Mouse (Mus musculus): Measurements from ENCODE around the gene Prkn. TPM values are rescaled to one million over a fixed set of nuclear protein-coding genes. Genes with fewer than 3 reads are reported as not detected.

The Prkn gene
- total and polyA plus RNA-seq, 3 experiments, result 0.86 to 5.7 (median 2.3) TPM

DNA sequence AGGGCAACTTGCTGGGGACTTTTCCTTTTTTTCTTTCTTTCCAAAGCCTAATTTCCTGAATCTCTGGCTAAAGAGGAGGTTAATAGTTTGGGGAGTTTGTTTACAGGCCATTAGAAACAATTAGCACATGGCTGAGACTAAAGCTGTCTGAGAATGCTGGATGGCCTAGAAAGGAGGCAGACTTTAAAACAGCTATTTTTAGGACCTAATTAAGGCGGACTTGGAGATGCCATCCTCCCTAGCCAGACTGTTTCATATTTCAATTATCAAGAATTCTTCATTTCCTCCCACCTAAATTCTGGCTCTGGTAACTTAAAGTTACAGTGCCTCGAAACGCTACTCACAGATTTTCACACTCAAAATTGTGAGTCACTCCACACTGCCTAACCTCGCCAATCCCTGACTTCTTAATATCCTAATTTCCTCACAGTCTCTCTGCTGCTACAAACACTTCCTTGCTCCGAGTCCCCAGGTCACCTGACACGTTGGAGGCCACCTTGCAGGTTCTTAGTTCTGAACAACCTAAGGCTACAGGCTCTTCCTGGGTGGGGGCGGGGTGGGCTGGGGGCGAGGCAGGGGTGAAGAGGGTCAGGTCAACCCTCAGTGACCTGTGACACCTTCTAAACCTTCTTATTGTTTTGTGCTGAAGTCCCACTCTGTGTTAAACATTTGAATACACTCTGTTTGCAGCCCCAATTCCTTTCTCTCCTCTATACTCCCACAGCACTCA, 674.0 kb downstream of the Prkn start:
- Histone ChIP-seq H3K4me1 (ENCODE audit: insufficient read depth, low read depth, low read length) (no peaks in the 10 kb centered on the region), H3K9me3 (replicated peaks) (no peaks in the 10 kb centered on the region), H3K36me3 (replicated peaks) (no peaks in the 10 kb centered on the region), H3K4me3 (ENCODE audit: low read depth, low read length) (no peak overlapping the region), H3K27me3 (ENCODE audit: insufficient read depth, low read length) (peaks cover 12% of the 10 kb centered on the region)
- ATAC-seq (ENCODE audit: extremely low read depth, insufficient number of reproducible peaks, low FRiP score, poor library complexity, severe bottlenecking) (no peak), DNase-seq (ENCODE audit: low spot score) (no peak)
- no peak for TF ChIP-seq GATA1 (IDR thresholded peaks at IDR 0.05; ENCODE audit: borderline replicate concordance, low read length)
- no peak for TF ChIP-seq GATA2 (IDR thresholded peaks at IDR 0.05; ENCODE audit: borderline replicate concordance, low read depth, low read length)
- no peak for TF ChIP-seq TAL1 (conservative IDR thresholded peaks at IDR 0.05; ENCODE audit: low read depth, low read length)
- no peak for TF ChIP-seq CTCF (IDR thresholded peaks at IDR 0.05; ENCODE audit: low read depth, low read length)
- no peak for TF ChIP-seq POLR2AphosphoS5 (IDR thresholded peaks at IDR 0.05; ENCODE audit: insufficient replicate concordance, low read depth, low read length)

DNA sequence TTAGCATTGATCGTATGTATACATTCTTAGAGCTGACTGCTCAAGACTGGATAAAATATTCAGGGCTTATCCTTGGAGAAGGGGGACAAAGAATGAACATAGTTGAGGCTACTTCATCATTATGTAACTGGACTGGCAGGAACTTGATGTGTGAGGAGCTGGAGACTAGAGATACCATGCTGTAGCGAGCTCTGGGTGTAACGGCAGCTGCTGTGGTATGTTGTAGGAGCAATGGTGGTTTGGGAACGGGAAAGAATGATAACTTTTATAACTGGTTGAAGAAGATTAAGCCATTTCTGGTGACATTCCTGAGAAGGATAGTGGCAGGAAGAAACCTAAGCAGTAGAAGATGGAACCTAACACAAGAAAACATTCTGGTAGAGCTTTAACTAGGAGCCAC, 675.4 kb downstream of the Prkn start:
- no peaks in the 10 kb centered on the region for H3K36me3 ChIP-seq (replicated peaks)
- H3K4me1 ChIP-seq (ENCODE audit: insufficient read depth, low read depth, low read length), result no peaks in the 10 kb centered on the region
- H3K4me3 ChIP-seq (ENCODE audit: low read depth, low read length), result no peak overlapping the region
- H3K9me3 ChIP-seq (replicated peaks), result no peaks in the 10 kb centered on the region
- no peak for TF ChIP-seq GATA1 (IDR thresholded peaks at IDR 0.05; ENCODE audit: borderline replicate concordance, low read length)
- TF ChIP-seq TAL1 (conservative IDR thresholded peaks at IDR 0.05; ENCODE audit: low read depth, low read length), result no peak
- no peak for TF ChIP-seq CTCF (IDR thresholded peaks at IDR 0.05; ENCODE audit: low read depth, low read length)
- no peak for ATAC-seq (ENCODE audit: extremely low read depth, insufficient number of reproducible peaks, low FRiP score, poor library complexity, severe bottlenecking)
- peaks cover 12% of the 10 kb centered on the region for H3K27me3 ChIP-seq (ENCODE audit: insufficient read depth, low read length)
- DNase-seq (ENCODE audit: low spot score), result no peak

DNA sequence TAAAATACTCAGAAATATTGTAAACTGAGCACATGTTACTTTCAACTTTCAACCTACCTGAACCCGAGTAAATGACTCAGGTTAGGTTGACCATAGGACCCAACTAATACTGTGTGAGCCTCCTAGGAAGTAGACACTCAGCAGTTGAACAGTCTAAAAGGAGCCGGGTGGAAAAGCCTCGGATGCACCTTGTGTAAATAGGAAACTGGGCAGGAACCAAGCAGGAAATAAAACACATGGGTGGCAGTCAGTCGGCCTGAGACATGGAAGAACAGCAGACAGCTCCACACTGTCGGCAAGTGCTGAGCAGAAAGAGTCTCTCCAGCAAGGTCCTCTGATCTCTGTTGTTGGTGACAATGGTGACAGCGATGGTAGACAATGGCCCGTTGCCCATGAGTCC, 676.0 kb downstream of the Prkn start:
- H3K9me3 ChIP-seq (replicated peaks), result no peaks in the 10 kb centered on the region
- H3K4me1 ChIP-seq (ENCODE audit: insufficient read depth, low read depth, low read length), result no peaks in the 10 kb centered on the region
- H3K27me3 ChIP-seq (ENCODE audit: insufficient read depth, low read length), result peaks cover 12% of the 10 kb centered on the region
- ATAC-seq (ENCODE audit: extremely low read depth, insufficient number of reproducible peaks, low FRiP score, poor library complexity, severe bottlenecking) (no peak), DNase-seq (ENCODE audit: low spot score) (no peak)
- H3K4me3 ChIP-seq (ENCODE audit: low read depth, low read length), result no peak overlapping the region
- no peaks in the 10 kb centered on the region for H3K36me3 ChIP-seq (replicated peaks)
- TF ChIP-seq GATA2 (IDR thresholded peaks at IDR 0.05; ENCODE audit: borderline replicate concordance, low read depth, low read length), result no peak
- no peak for TF ChIP-seq GATA1 (IDR thresholded peaks at IDR 0.05; ENCODE audit: borderline replicate concordance, low read length)
- TF ChIP-seq CTCF (IDR thresholded peaks at IDR 0.05; ENCODE audit: low read depth, low read length), result no peak
- TF ChIP-seq POLR2AphosphoS5 (IDR thresholded peaks at IDR 0.05; ENCODE audit: insufficient replicate concordance, low read depth, low read length), result no peak
- TF ChIP-seq TAL1 (conservative IDR thresholded peaks at IDR 0.05; ENCODE audit: low read depth, low read length), result no peak

DNA sequence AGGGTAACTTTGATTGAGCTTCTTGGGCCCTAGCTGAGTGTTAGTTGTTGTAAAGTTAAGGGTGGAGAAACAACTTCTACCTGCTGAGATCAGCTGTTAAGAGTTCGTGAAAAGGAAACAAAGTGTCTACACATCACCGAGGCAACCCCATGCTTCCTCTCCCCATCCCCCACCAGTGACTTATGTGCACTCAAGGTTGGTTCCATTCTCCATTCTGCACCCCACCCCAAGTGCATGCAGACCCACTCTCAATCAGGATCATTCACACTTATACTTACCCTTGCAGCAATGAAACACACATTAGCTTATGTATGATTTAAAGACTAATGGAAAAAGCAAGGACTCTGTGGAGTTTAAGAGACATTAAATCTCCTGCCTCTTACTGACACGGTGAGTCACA, 691.9 kb downstream of the Prkn start:
- no peak for TF ChIP-seq POLR2AphosphoS5 (IDR thresholded peaks at IDR 0.05; ENCODE audit: insufficient replicate concordance, low read depth, low read length)
- no peak for TF ChIP-seq TAL1 (conservative IDR thresholded peaks at IDR 0.05; ENCODE audit: low read depth, low read length)
- no peak for TF ChIP-seq GATA1 (IDR thresholded peaks at IDR 0.05; ENCODE audit: borderline replicate concordance, low read length)
- no peak for TF ChIP-seq GATA2 (IDR thresholded peaks at IDR 0.05; ENCODE audit: borderline replicate concordance, low read depth, low read length)
- TF ChIP-seq CTCF (IDR thresholded peaks at IDR 0.05; ENCODE audit: low read depth, low read length), result no peak
- ATAC-seq (ENCODE audit: extremely low read depth, insufficient number of reproducible peaks, low FRiP score, poor library complexity, severe bottlenecking) (no peak), DNase-seq (ENCODE audit: low spot score) (no peak)
- Histone ChIP-seq H3K9me3 (replicated peaks) (no peaks in the 10 kb centered on the region), H3K4me1 (ENCODE audit: insufficient read depth, low read depth, low read length) (no peaks in the 10 kb centered on the region), H3K36me3 (replicated peaks) (no peaks in the 10 kb centered on the region), H3K4me3 (ENCODE audit: low read depth, low read length) (no peak overlapping the region), H3K27me3 (ENCODE audit: insufficient read depth, low read length) (peaks cover 6% of the 10 kb centered on the region)

DNA sequence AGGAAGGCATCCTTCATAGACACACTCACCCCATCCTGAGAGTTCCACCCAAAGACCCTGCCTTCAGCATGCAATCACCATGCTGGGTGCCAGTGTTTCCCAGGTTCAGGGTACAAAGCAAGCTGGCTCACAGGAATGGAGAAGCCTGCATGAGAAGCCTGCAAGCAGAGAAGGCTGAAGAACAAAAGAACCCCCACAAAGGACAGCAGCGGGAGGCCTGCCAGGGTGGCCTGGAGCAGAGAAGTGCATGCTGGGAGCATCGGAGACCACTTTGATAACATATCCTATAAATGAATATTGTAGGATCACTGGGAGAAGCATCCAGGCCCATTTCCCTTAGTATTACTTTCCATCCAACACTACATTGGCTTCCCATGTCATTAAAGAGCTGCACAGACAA, 692.6 kb downstream of the Prkn start:
- TF ChIP-seq CTCF (IDR thresholded peaks at IDR 0.05; ENCODE audit: low read depth, low read length), result no peak
- no peak for TF ChIP-seq GATA1 (IDR thresholded peaks at IDR 0.05; ENCODE audit: borderline replicate concordance, low read length)
- TF ChIP-seq GATA2 (IDR thresholded peaks at IDR 0.05; ENCODE audit: borderline replicate concordance, low read depth, low read length), result no peak
- no peak for TF ChIP-seq TAL1 (conservative IDR thresholded peaks at IDR 0.05; ENCODE audit: low read depth, low read length)
- TF ChIP-seq POLR2AphosphoS5 (IDR thresholded peaks at IDR 0.05; ENCODE audit: insufficient replicate concordance, low read depth, low read length), result no peak
- no peaks in the 10 kb centered on the region for H3K4me1 ChIP-seq (ENCODE audit: insufficient read depth, low read depth, low read length)
- no peaks in the 10 kb centered on the region for H3K36me3 ChIP-seq (replicated peaks)
- DNase-seq (ENCODE audit: low spot score), result no peak
- H3K4me3 ChIP-seq (ENCODE audit: low read depth, low read length), result no peak overlapping the region
- no peaks in the 10 kb centered on the region for H3K9me3 ChIP-seq (replicated peaks)
- H3K27me3 ChIP-seq (ENCODE audit: insufficient read depth, low read length), result peaks cover 6% of the 10 kb centered on the region
- no peak for ATAC-seq (ENCODE audit: extremely low read depth, insufficient number of reproducible peaks, low FRiP score, poor library complexity, severe bottlenecking)

DNA sequence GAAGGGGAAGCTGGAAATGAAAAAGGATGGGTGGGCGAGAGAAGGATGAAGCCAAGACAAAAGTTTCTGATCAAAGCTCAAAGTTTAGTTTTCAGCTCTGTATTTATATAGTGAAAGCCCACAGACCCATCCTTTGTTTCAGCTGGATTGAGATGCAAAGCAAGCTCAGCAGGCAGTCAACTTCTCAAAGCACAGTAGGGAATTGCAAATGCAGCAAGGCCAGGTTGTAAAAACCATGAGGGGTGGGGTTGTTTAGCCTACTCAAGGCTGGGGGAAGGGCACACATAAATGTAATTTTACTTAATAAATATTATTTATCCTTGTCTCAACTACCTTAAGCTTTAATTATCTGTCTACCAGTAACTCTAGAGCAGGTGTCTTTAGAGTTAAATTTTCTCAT, 693.7 kb downstream of the Prkn start:
- DNase-seq (ENCODE audit: low spot score) (no peak), ATAC-seq (ENCODE audit: extremely low read depth, insufficient number of reproducible peaks, low FRiP score, poor library complexity, severe bottlenecking) (no peak)
- no peaks in the 10 kb centered on the region for H3K9me3 ChIP-seq (replicated peaks)
- TF ChIP-seq TAL1 (conservative IDR thresholded peaks at IDR 0.05; ENCODE audit: low read depth, low read length), result no peak
- TF ChIP-seq GATA2 (IDR thresholded peaks at IDR 0.05; ENCODE audit: borderline replicate concordance, low read depth, low read length), result no peak
- no peak for TF ChIP-seq POLR2AphosphoS5 (IDR thresholded peaks at IDR 0.05; ENCODE audit: insufficient replicate concordance, low read depth, low read length)
- no peak for TF ChIP-seq GATA1 (IDR thresholded peaks at IDR 0.05; ENCODE audit: borderline replicate concordance, low read length)
- no peak for TF ChIP-seq CTCF (IDR thresholded peaks at IDR 0.05; ENCODE audit: low read depth, low read length)
- H3K4me3 ChIP-seq (ENCODE audit: low read depth, low read length), result no peak overlapping the region
- no peaks in the 10 kb centered on the region for H3K4me1 ChIP-seq (ENCODE audit: insufficient read depth, low read depth, low read length)
- H3K27me3 ChIP-seq (ENCODE audit: insufficient read depth, low read length), result peaks cover 6% of the 10 kb centered on the region
- no peaks in the 10 kb centered on the region for H3K36me3 ChIP-seq (replicated peaks)

Data from G1E (cell line).